8 mouse cellular contexts compared by ENCODE assay signal in the genomic region with DNA sequence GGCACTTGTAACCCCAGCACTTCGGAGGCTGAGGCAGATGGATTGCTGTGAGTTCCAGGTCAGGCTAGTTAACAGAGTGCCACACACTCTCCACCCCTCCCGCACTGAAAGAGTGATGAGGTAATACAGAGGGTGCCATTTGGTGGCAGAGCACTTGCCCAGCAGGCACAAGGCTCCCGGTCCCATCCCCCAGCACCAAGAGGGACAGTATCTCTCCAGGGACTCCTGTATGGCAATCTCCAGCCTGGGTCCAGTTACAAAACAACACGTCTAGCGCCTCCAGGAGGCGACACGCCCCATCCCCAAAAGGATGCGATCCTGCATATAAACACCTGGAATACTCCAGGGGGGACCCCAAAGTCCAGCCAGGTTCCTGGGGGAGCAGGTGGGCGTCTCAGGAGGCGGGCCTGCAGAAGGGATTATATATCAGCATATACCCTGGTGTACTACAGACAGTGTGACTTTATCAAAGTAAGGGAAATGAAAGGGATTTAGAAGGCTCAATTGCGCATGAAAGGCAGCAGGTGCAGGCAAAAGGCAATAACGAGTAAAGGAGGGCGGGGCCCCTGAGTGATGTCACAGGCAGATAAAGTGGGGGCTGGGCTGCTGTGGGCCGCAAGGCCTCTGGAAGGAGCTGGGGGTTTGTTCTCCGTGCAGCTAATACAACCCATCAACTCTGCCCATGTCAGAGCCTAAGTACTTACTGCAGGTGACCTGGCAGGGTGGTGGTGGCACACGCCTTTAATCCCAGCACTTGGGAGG. TPM values are rescaled to one million over a fixed set of nuclear protein-coding genes. Genes with fewer than 3 reads are reported as not detected.
A peak's percentile ranks its signal among the peaks of the same experiment; 100 is the strongest.
DNase-seq lines count a peak whose midpoint lies in the region; ATAC-seq and TF ChIP-seq lines count a peak whose summit lies in the region.

No protein-coding gene starts in this region.

- ATAC-seq in liver, embryonic 13.5 days (ENCODE audit: low read depth): peak; percentile 42

- TF ChIP-seq POLR2A in cortical plate, adult 2 months (IDR thresholded peaks at IDR 0.05; ENCODE audit: extremely low read depth, insufficient read depth, low read length): 0 out of 2 replicates have a peak, but pooled peaks have one; percentile 16

- no peak overlapping the region for H3K4me2 ChIP-seq in liver, embryonic 13.5 days

- H3K4me3 ChIP-seq in E14TG2a.4 (replicated peaks; ENCODE audit: low read length): peak overlapping the region; percentile 80
- no peak overlapping the region for H3K4me3 ChIP-seq in cortical plate, adult 2 months (ENCODE audit: insufficient read depth, low read length)
- no peak overlapping the region for H3K4me3 ChIP-seq in liver, embryonic 13.5 days (replicated peaks)

- peaks cover 78% of the 10 kb centered on the region for H3K36me3 ChIP-seq in E14TG2a.4 (ENCODE audit: insufficient read depth, low read length)
- H3K36me3 ChIP-seq in liver, embryonic 13.5 days: peaks cover 52% of the 10 kb centered on the region

- 51% methylated on average over 16 of the region's 16 CpGs for WGBS in liver, embryonic 13.5 days (ENCODE audit: insufficient replicate concordance)

- DNase-seq in heart, adult 11 months: peak; percentile 94
- no peak for DNase-seq in heart, postnatal 4 days
- peak; percentile 54 for DNase-seq in liver, embryonic 13.5 days
- DNase-seq in thymus, postnatal 4 days: peak; percentile 90
- DNase-seq in right cerebral cortex, postnatal 36 days (ENCODE audit: low spot score in 2 of 2): no peak
- DNase-seq in adrenal gland, postnatal 4 days (ENCODE audit: low spot score in 2 of 2): no peak

- H3K4me1 ChIP-seq in E14TG2a.4 (replicated peaks; ENCODE audit: low read depth, low read length): peaks cover 98% of the 10 kb centered on the region
- H3K4me1 ChIP-seq in cortical plate, adult 2 months (ENCODE audit: control insufficient read depth, insufficient read depth, low read length): peaks cover 43% of the 10 kb centered on the region
- peaks cover 82% of the 10 kb centered on the region for H3K4me1 ChIP-seq in liver, embryonic 13.5 days (replicated peaks)

- no peak overlapping the region for H3K9ac ChIP-seq in liver, embryonic 13.5 days

- peak overlapping the region; percentile 99 for H3K27ac ChIP-seq in cortical plate, adult 2 months (ENCODE audit: insufficient read depth, low read length)
- H3K27ac ChIP-seq in liver, embryonic 13.5 days: no peak overlapping the region

- H3K27me3 ChIP-seq in E14TG2a.4 (ENCODE audit: insufficient read depth, low read length): no peaks in the 10 kb centered on the region
- no peaks in the 10 kb centered on the region for H3K27me3 ChIP-seq in liver, embryonic 13.5 days

- no peak for TF ChIP-seq CTCF in E14TG2a.4 (conservative IDR thresholded peaks at IDR 0.05; ENCODE audit: low read length)
- TF ChIP-seq CTCF in cortical plate, adult 2 months (IDR thresholded peaks at IDR 0.05; ENCODE audit: extremely low read depth, insufficient read depth, low read length): no peak

- no peaks in the 10 kb centered on the region for H3K9me3 ChIP-seq in E14TG2a.4 (ENCODE audit: low read length)
- no peaks in the 10 kb centered on the region for H3K9me3 ChIP-seq in liver, embryonic 13.5 days (replicated peaks)

RNA-seq across cellular contexts. Expression of gene Zmynd8, which starts 44.4 kb away (rescaled TPM):
- 10 to 100 TPM; 49.5 to 50.4 TPM for total RNA-seq in heart, postnatal 4 days (2021)
- 90.5 and 106 TPM in 2 replicates for polyA plus RNA-seq in cortical plate, adult 2 months (2012; rRNA removed)
- 26.5 and 28.3 TPM in 2 replicates for polyA plus RNA-seq in liver, embryonic 13.5 days (2015; fragmentation: Nextera tagmentation; extraction: Ambion mirVana)
- total RNA-seq in adrenal gland, postnatal 4 days (2021): 10 to 100 TPM; 61.4 to 61.9 TPM

Comparison
In these comparisons a context has a peak if more than half of its experiments do, and no peak if none do; other contexts are left out.
1. DNase-seq: peak in heart, adult 11 months (single experiment), liver, embryonic 13.5 days (single experiment) and thymus, postnatal 4 days (single experiment); none in heart, postnatal 4 days (single experiment), right cerebral cortex, postnatal 36 days (0 of 2) and adrenal gland, postnatal 4 days (0 of 2).